10 mouse cellular contexts compared by ENCODE assay signal in the genomic region with DNA sequence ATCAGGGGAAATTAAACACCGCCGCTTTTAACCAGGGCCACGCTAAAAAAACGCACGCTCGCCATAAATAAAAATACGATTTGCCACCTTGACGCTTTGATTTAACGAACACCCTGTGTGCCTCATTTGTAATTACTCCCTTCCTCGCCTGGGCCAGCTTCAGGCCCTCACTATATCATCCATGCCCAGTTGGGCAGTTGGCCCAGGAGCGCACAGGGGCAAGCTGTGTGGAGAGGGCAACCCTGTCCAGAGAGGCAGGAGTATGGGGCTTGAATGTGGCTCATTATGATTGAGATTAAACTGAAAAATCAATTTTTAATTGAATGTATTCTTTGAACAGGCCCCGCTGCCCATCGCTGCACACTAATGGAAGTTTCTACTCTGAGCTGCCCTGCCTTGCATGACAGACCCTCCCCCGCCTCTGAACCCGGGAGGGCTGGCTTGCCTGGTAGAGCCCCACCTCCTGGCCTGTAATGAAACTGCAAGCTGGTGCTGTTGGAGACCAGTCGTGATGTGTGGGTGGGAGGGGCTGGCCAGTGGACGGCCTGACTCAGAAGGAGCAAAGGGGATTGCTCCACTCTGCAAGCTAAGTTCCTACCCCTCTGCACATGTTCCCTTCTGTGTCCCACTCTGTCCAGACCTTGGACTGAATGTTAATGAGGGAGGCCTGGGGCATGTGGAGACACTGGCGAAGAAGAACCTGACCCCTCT. TPM values are rescaled to one million over a fixed set of nuclear protein-coding genes. Genes with fewer than 3 reads are reported as not detected.
A peak's percentile ranks its signal among the peaks of the same experiment; 100 is the strongest.
DNase-seq lines count a peak whose midpoint lies in the region; ATAC-seq lines count a peak whose summit lies in the region.
"Had no signal": no experiment of that assay in that cellular context is flagged by ENCODE, and none has a peak within 500 bp of the region (broad histone marks: within the 10 kb centered on the region; RNA-seq: fewer than 3 reads in every experiment).

No protein-coding gene starts in this region.

- H3K27ac ChIP-seq in kidney, embryonic 16.5 days (ENCODE audit: low read length) = no peak overlapping the region
- peak overlapping the region; percentile 56 for H3K27ac ChIP-seq in neural tube, embryonic 13.5 days (replicated peaks)
- H3K27ac ChIP-seq: heart, embryonic 13.5 days had no signal

- peak; percentile 61 to 82 for DNase-seq in cerebellum, postnatal 14 days
- DNase-seq in cerebellum, adult 9-11 months = no peak
- peak; percentile 21 for DNase-seq in ovary, postnatal 10 days (ENCODE audit: low spot score)
- DNase-seq in ovary, adult 18-20 months (ENCODE audit: low spot score) = no peak
- peak; percentile 43 for DNase-seq in embryo, embryonic 11.5 days (ENCODE audit: low read depth, low spot score)
- no peak for DNase-seq in T-cell, adult 2 months (ENCODE audit: low spot score)

- H3K9ac ChIP-seq in kidney, embryonic 16.5 days (replicated peaks; ENCODE audit: low read length) = no peak overlapping the region
- H3K9ac ChIP-seq in neural tube, embryonic 13.5 days = peak overlapping the region; percentile 13; the same call in 1 of the 2 replicates
- H3K9ac ChIP-seq: heart, embryonic 13.5 days had no signal

- no peaks in the 10 kb centered on the region for H3K36me3 ChIP-seq in kidney, embryonic 16.5 days (ENCODE audit: insufficient read depth, low read length)
- H3K36me3 ChIP-seq in neural tube, embryonic 13.5 days = no peaks in the 10 kb centered on the region
- H3K36me3 ChIP-seq: heart, embryonic 13.5 days had no signal

- no peak overlapping the region for H3K4me2 ChIP-seq in kidney, embryonic 16.5 days (replicated peaks; ENCODE audit: low read depth, low read length)
- H3K4me2 ChIP-seq in neural tube, embryonic 13.5 days = no peak overlapping the region
- H3K4me2 ChIP-seq: heart, embryonic 13.5 days had no signal

- peaks cover 39% of the 10 kb centered on the region for H3K4me1 ChIP-seq in kidney, embryonic 16.5 days (ENCODE audit: insufficient read depth, low read length)
- peaks cover 63% of the 10 kb centered on the region for H3K4me1 ChIP-seq in neural tube, embryonic 13.5 days (replicated peaks)
- H3K4me1 ChIP-seq: heart, embryonic 13.5 days had no signal

- no peaks in the 10 kb centered on the region for H3K27me3 ChIP-seq in kidney, embryonic 16.5 days (ENCODE audit: insufficient read depth, low read length)
- no peaks in the 10 kb centered on the region for H3K27me3 ChIP-seq in neural tube, embryonic 13.5 days

- WGBS in kidney, embryonic 16.5 days = 13% methylated on average over 18 of the region's 18 CpGs
- 30% methylated on average over 18 of the region's 18 CpGs for WGBS in neural tube, embryonic 13.5 days

- peak; percentile 70 for ATAC-seq in kidney, embryonic 16.5 days (ENCODE audit: low FRiP score, low TSS enrichment)
- ATAC-seq in neural tube, embryonic 13.5 days (ENCODE audit: low read depth) = peak; percentile 43
- ATAC-seq: Patski had no signal

- H3K4me3 ChIP-seq in kidney, embryonic 16.5 days (ENCODE audit: low read length) = no peak overlapping the region
- H3K4me3 ChIP-seq in neural tube, embryonic 13.5 days = no peak overlapping the region
- H3K4me3 ChIP-seq: heart, embryonic 13.5 days had no signal

- H3K9me3 ChIP-seq in kidney, embryonic 16.5 days (ENCODE audit: low read length) = no peaks in the 10 kb centered on the region
- H3K9me3 ChIP-seq in neural tube, embryonic 13.5 days = no peaks in the 10 kb centered on the region
- H3K9me3 ChIP-seq: heart, embryonic 13.5 days had no signal

RNA-seq across cellular contexts. Expression of a gene that starts 57.9 kb away (rescaled TPM):
- 6.1 and 7.5 TPM in 2 replicates for polyA plus RNA-seq in kidney, embryonic 16.5 days (2015; fragmentation: Nextera tagmentation; extraction: Ambion mirVana)
- polyA plus RNA-seq in neural tube, embryonic 13.5 days (2015; fragmentation: Nextera tagmentation; extraction: Ambion mirVana) = 8.1 and 10.0 TPM in 2 replicates

Comparison
In these comparisons a context has a peak if more than half of its experiments do, and no peak if none do; other contexts are left out.
1. DNase-seq: peak in cerebellum, postnatal 14 days (2 of 2), ovary, postnatal 10 days (single experiment) and embryo, embryonic 11.5 days (single experiment); none in cerebellum, adult 9-11 months (single experiment), ovary, adult 18-20 months (single experiment) and T-cell, adult 2 months (single experiment).